Mouse (Mus musculus): ENCODE data around the gene Ncoa7. TPM values are rescaled to one million over a fixed set of nuclear protein-coding genes. Genes with fewer than 3 reads are reported as not detected.
"Not testable (repeated sequence)": the region's sequence is repeated elsewhere in the genome, so short reads cannot be mapped to it uniquely, and the experiment has no call there.

Ncoa7 gene
- total and polyA plus RNA-seq, 3 experiments = 1.2 to 4.7 (median 3.4) TPM

- H3K27me3 ChIP-seq (ENCODE audit: control insufficient read depth, insufficient read depth, low read length) = no peaks in the 10 kb centered on the region
- H3K27ac ChIP-seq = no peak overlapping the region
- no peaks in the 10 kb centered on the region for H3K4me1 ChIP-seq (ENCODE audit: control insufficient read depth, insufficient read depth, low read length)
- TF ChIP-seq CTCF (IDR thresholded peaks at IDR 0.05) (no peak), POLR2A (IDR thresholded peaks at IDR 0.05; ENCODE audit: insufficient read depth, low read depth, low read length) (no peak), EP300 (IDR thresholded peaks at IDR 0.05; ENCODE audit: insufficient read depth, low read depth, low read length) (no peak)
- no peaks in the 10 kb centered on the region for H3K79me2 ChIP-seq (replicated peaks; ENCODE audit: control insufficient read depth, insufficient read depth, low read length)
- 90% methylated on average over 3 of the region's 3 CpGs for WGBS
- DNase-seq = no peak
- no peaks in the 10 kb centered on the region for H3K36me3 ChIP-seq (ENCODE audit: control insufficient read depth, insufficient read depth, low read length)
- H3K9ac ChIP-seq (ENCODE audit: low read depth, low read length) = no peak overlapping the region
- H3K4me3 ChIP-seq = no peak overlapping the region
- intact Hi-C loops (cut with DNase I) = no loop called here
Measured at GRCm38 (mm10) chr10:30791016-30791415, 12.1 kb downstream of the Ncoa7 start.

GRCm38 (mm10) chr10:30789521-30789920 lies 13.6 kb downstream of the Ncoa7 start:
- TF ChIP-seq POLR2A (IDR thresholded peaks at IDR 0.05; ENCODE audit: insufficient read depth, low read depth, low read length) = no peak
- TF ChIP-seq CTCF (IDR thresholded peaks at IDR 0.05) = no peak
- no peak for TF ChIP-seq EP300 (IDR thresholded peaks at IDR 0.05; ENCODE audit: insufficient read depth, low read depth, low read length)
- H3K4me1 ChIP-seq (ENCODE audit: control insufficient read depth, insufficient read depth, low read length) = peaks cover 3% of the 10 kb centered on the region
- H3K4me3 ChIP-seq = no peak overlapping the region
- H3K27me3 ChIP-seq (ENCODE audit: control insufficient read depth, insufficient read depth, low read length) = no peaks in the 10 kb centered on the region
- no peak overlapping the region for H3K27ac ChIP-seq
- no peak for DNase-seq
- H3K36me3 ChIP-seq (ENCODE audit: control insufficient read depth, insufficient read depth, low read length) = no peaks in the 10 kb centered on the region
- WGBS = 93% methylated on average over 5 of the region's 5 CpGs
- no peaks in the 10 kb centered on the region for H3K79me2 ChIP-seq (replicated peaks; ENCODE audit: control insufficient read depth, insufficient read depth, low read length)
- H3K9ac ChIP-seq (ENCODE audit: low read depth, low read length) = no peak overlapping the region
- intact Hi-C loops (cut with DNase I) = no loop called here

GRCm38 (mm10) chr10:30788340-30788721 lies 14.8 kb downstream of the Ncoa7 start:
- Histone ChIP-seq H3K4me1 (ENCODE audit: control insufficient read depth, insufficient read depth, low read length) (peaks cover 3% of the 10 kb centered on the region), H3K36me3 (ENCODE audit: control insufficient read depth, insufficient read depth, low read length) (no peaks in the 10 kb centered on the region), H3K9ac (ENCODE audit: low read depth, low read length) (no peak overlapping the region), H3K27me3 (ENCODE audit: control insufficient read depth, insufficient read depth, low read length) (no peaks in the 10 kb centered on the region), H3K79me2 (replicated peaks; ENCODE audit: control insufficient read depth, insufficient read depth, low read length) (no peaks in the 10 kb centered on the region), H3K27ac (no peak overlapping the region), H3K4me3 (no peak overlapping the region)
- intact Hi-C loops (cut with DNase I) = no loop called here
- WGBS = 87% methylated on average over 1 of the region's 1 CpGs
- no peak for TF ChIP-seq POLR2A (IDR thresholded peaks at IDR 0.05; ENCODE audit: insufficient read depth, low read depth, low read length)
- TF ChIP-seq EP300 (IDR thresholded peaks at IDR 0.05; ENCODE audit: insufficient read depth, low read depth, low read length) = no peak
- no peak for TF ChIP-seq CTCF (IDR thresholded peaks at IDR 0.05)
- no peak for DNase-seq

- TF ChIP-seq CTCF (IDR thresholded peaks at IDR 0.05) = no peak
- no peak for TF ChIP-seq POLR2A (IDR thresholded peaks at IDR 0.05; ENCODE audit: insufficient read depth, low read depth, low read length)
- no peak for TF ChIP-seq EP300 (IDR thresholded peaks at IDR 0.05; ENCODE audit: insufficient read depth, low read depth, low read length)
- intact Hi-C loops (cut with DNase I) = no loop called here
- no peak overlapping the region for H3K9ac ChIP-seq (ENCODE audit: low read depth, low read length)
- DNase-seq = no peak
- no peaks in the 10 kb centered on the region for H3K79me2 ChIP-seq (replicated peaks; ENCODE audit: control insufficient read depth, insufficient read depth, low read length)
- WGBS = 49% methylated on average over 3 of the region's 3 CpGs
- H3K27ac ChIP-seq = no peak overlapping the region
- H3K36me3 ChIP-seq (ENCODE audit: control insufficient read depth, insufficient read depth, low read length) = no peaks in the 10 kb centered on the region
- peaks cover 3% of the 10 kb centered on the region for H3K4me1 ChIP-seq (ENCODE audit: control insufficient read depth, insufficient read depth, low read length)
- no peaks in the 10 kb centered on the region for H3K27me3 ChIP-seq (ENCODE audit: control insufficient read depth, insufficient read depth, low read length)
- H3K4me3 ChIP-seq = no peak overlapping the region
Measured at GRCm38 (mm10) chr10:30787684-30788339, 15.3 kb downstream of the Ncoa7 start.

- intact Hi-C loops (cut with DNase I) = no loop called here
- H3K4me3 ChIP-seq = no peak overlapping the region
- H3K27me3 ChIP-seq (ENCODE audit: control insufficient read depth, insufficient read depth, low read length) = no peaks in the 10 kb centered on the region
- peaks cover 3% of the 10 kb centered on the region for H3K4me1 ChIP-seq (ENCODE audit: control insufficient read depth, insufficient read depth, low read length)
- 84% methylated on average over 5 of the region's 5 CpGs for WGBS
- no peaks in the 10 kb centered on the region for H3K79me2 ChIP-seq (replicated peaks; ENCODE audit: control insufficient read depth, insufficient read depth, low read length)
- TF ChIP-seq CTCF (IDR thresholded peaks at IDR 0.05) = no peak
- TF ChIP-seq EP300 (IDR thresholded peaks at IDR 0.05; ENCODE audit: insufficient read depth, low read depth, low read length) = no peak
- no peak for TF ChIP-seq POLR2A (IDR thresholded peaks at IDR 0.05; ENCODE audit: insufficient read depth, low read depth, low read length)
- DNase-seq = no peak
- H3K9ac ChIP-seq (ENCODE audit: low read depth, low read length) = no peak overlapping the region
- H3K27ac ChIP-seq = no peak overlapping the region
- H3K36me3 ChIP-seq (ENCODE audit: control insufficient read depth, insufficient read depth, low read length) = no peaks in the 10 kb centered on the region
Measured at GRCm38 (mm10) chr10:30786103-30786754, 16.9 kb downstream of the Ncoa7 start.

DNA sequence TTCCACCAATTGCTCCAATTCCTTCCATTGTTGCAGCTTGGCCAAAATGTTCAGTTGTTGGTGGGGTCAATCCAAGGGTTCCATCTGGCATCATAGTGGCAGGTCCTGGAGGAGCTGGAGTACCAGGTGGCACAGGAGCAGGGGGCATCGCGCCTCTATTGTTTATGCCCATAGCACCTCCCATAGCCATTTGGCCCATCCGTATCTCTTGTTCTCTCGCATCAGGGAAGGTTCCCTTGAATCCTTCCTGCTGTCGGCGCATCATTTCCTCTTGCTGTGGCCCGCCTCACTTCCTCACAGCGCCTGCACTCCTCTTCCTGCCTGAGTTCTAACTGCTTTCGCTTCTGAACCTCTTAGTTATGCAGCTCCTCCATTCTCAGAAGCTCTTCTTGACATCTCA lies 22.2 kb downstream of the Ncoa7 start:
- 76% methylated on average over 9 of the region's 9 CpGs for WGBS
- H3K79me2 ChIP-seq (replicated peaks; ENCODE audit: control insufficient read depth, insufficient read depth, low read length); H3K27me3 ChIP-seq (ENCODE audit: control insufficient read depth, insufficient read depth, low read length); H3K9ac ChIP-seq (ENCODE audit: low read depth, low read length); H3K27ac ChIP-seq; DNase-seq; H3K36me3 ChIP-seq (ENCODE audit: control insufficient read depth, insufficient read depth, low read length); H3K4me3 ChIP-seq; intact Hi-C loops (cut with DNase I); H3K4me1 ChIP-seq (ENCODE audit: control insufficient read depth, insufficient read depth, low read length): not testable (repeated sequence)

Measured in heart, adult 2 months (tissue).